Mouse (Mus musculus) midbrain, embryonic 11.5 days (tissue): ENCODE measurements around the gene Trim67. TPM values are rescaled to one million over a fixed set of nuclear protein-coding genes. Genes with fewer than 3 reads are reported as not detected.
"Not testable (repeated sequence)": the region's sequence is repeated elsewhere in the genome, so short reads cannot be mapped to it uniquely, and the experiment has no call there.

Source experiments
- ATAC-seq: fragments of 200-750 bp; cut with Nextera tagmentation; 2 replicates; pipeline ENCODE4 v1.8.0; 2017; ENCODE audit warnings: moderate TSS enrichment, moderate library complexity; ENCODE audit not compliant: low FRiP score
- DNase-seq: peaks from one replicate; pipeline ENCODE4 v3.0.0; 2015; ENCODE audit warnings: low spot score; ENCODE audit errors: missing footprints
- H3K27ac ChIP-seq: fragments of 300-500 bp; sonication (generic); 2 replicates; pipeline ENCODE4 v1.5.1; 2014; ENCODE audit warnings: low read depth, low read length
- H3K27me3 ChIP-seq: fragments of 300-500 bp; sonication (generic); 2 replicates; pipeline ENCODE4 v1.6.1; 2014; ENCODE audit warnings: mild to moderate bottlenecking, low read length, moderate library complexity, mixed read lengths; ENCODE audit not compliant: control insufficient read depth, insufficient read depth
- H3K36me3 ChIP-seq: fragments of 300-500 bp; sonication (generic); 2 replicates; pipeline ENCODE4 v1.6.1; 2014; ENCODE audit warnings: mild to moderate bottlenecking, low read length, moderate library complexity, mixed read lengths; ENCODE audit not compliant: control insufficient read depth, insufficient read depth
- H3K4me1 ChIP-seq: fragments of 300-500 bp; sonication (generic); 2 replicates; pipeline ENCODE4 v1.6.1; 2014; ENCODE audit warnings: low read length; ENCODE audit not compliant: control insufficient read depth, insufficient read depth
- H3K4me2 ChIP-seq: fragments of 300-500 bp; sonication (generic); 2 replicates; pipeline ENCODE4 v1.6.1; 2014; ENCODE audit warnings: mild to moderate bottlenecking, moderate library complexity
- H3K4me3 ChIP-seq: fragments of 300-500 bp; sonication (generic); 2 replicates; pipeline ENCODE4 v1.5.1; 2014; ENCODE audit warnings: low read depth, low read length
- H3K9ac ChIP-seq: fragments of 300-500 bp; sonication (generic); 2 replicates; pipeline ENCODE4 v1.6.1; 2014; ENCODE audit warnings: low read length
- H3K9me3 ChIP-seq: fragments of 300-500 bp; sonication (generic); 2 replicates; pipeline ENCODE4 v1.6.1; 2016; ENCODE audit warnings: low read length; ENCODE audit not compliant: control insufficient read depth
- WGBS: fragments of 180-500 bp; shearing (Covaris S2); extraction: QIAGEN DNeasy Blood & Tissue Kit; methylation state at CpG from one replicate; pipeline ENCODE4 v1.1.7; 2014; 5-methylcytosine and 5-hydroxymethylcytosine counted together
- polyA plus RNA-seq: library from polyadenylated mRNA; unstranded; fragments of >200 nt; fragmentation: Nextera tagmentation; extraction: Ambion mirVana; gene quantifications from 2 replicates; pipeline ENCODE4 v1.2.1, GENCODE M21; 2014

Gene Trim67
- polyA plus RNA-seq, 1 experiment from 2014 or later, result 3.3 TPM

DNA sequence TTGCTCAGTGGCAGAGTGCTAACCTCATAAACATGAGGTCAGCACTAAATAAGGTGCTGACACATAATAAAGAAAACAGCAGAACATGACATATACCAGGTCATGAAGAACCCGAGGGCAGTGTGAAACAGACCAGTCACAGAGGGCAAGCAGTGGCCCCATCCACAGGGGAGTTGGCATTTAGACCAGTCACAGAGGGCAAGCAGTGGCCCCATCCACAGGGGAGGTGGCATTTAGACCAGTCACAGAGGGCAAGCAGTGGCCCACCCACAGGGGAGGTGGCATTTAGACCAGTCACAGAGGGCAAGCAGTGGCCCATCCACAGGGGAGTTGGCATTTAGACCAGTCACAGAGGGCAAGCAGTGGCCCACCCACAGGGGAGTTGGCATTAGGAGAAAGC lies 50.0 kb downstream of the Trim67 start:
- not testable (repeated sequence) for H3K9ac ChIP-seq, H3K9me3 ChIP-seq, DNase-seq, H3K4me3 ChIP-seq, ATAC-seq, H3K27ac ChIP-seq, H3K27me3 ChIP-seq, H3K4me2 ChIP-seq, H3K4me1 ChIP-seq
- whole genome bisulfite sequencing, result 77% methylated on average over 1 of the region's 1 CpGs
- peaks cover 16% of the 10 kb centered on the region for H3K36me3 ChIP-seq

DNA sequence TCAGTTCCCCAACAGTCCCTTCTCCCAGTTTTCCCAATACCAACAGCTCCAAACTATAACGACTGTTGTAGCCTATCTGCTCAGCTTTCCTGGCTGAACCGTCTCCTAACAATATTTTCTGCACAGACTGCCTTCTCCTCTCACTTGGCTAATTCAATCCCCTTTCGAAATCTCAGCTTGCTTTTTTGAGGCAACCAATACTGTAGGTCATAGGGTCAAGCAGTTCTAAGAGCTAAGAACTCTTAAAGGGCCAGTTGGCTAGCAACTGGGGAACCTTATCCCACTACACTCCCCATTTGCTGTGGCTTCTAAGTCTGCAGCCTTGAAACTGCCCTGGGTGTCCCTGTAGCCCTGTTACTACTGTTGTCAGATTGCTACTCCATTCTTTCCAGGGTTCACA lies 52.2 kb downstream of the Trim67 start:
- ATAC-seq (no peak), DNase-seq (no peak)
- peaks cover 4% of the 10 kb centered on the region; the same call in 1 of the 2 replicates for H3K36me3 ChIP-seq

DNA sequence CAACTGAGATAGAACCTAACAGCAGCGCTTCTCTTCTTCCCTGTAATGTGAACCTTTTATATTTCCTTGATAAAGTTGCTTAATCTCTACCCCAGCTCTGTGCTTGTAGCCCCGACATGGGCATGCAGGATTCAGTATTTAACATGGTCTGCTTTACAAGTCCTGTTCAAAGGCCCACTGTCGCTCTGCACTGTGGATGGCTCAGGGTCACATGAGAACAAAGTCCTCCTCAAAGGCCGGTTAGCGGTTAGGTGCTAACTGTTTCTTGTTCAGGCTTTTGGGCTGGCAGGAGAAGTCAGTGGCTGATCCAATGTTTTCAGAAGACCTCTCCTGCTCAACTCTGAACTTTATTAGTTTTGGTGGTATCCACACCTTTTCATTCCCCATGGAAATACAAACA lies 52.7 kb downstream of the Trim67 start:
- Histone ChIP-seq H3K4me3 (no peak overlapping the region), H3K4me1 (no peaks in the 10 kb centered on the region), H3K36me3 (peaks cover 2% of the 10 kb centered on the region; the same call in 1 of the 2 replicates), H3K27me3 (no peaks in the 10 kb centered on the region), H3K4me2 (no peak overlapping the region), H3K9ac (no peak overlapping the region), H3K27ac (no peak overlapping the region), H3K9me3 (no peaks in the 10 kb centered on the region)
- DNase-seq (no peak), ATAC-seq (no peak)
- WGBS, result 93% methylated on average over 5 of the region's 5 CpGs

More for the DNA sequence above, 52.2 kb downstream of the Trim67 start:
- Histone ChIP-seq H3K4me2 (no peak overlapping the region), H3K9ac (no peak overlapping the region), H3K4me1 (no peaks in the 10 kb centered on the region), H3K9me3 (no peaks in the 10 kb centered on the region), H3K27me3 (no peaks in the 10 kb centered on the region), H3K4me3 (no peak overlapping the region), H3K27ac (no peak overlapping the region)
- 76% methylated on average over 3 of the region's 3 CpGs for WGBS

GRCm38 (mm10) chr8:124853511-124853910 lies 60.6 kb downstream of the Trim67 start:
- no peak overlapping the region for H3K27ac ChIP-seq
- ATAC-seq (no peak), DNase-seq (no peak)
- H3K9me3 ChIP-seq, result peaks cover 4% of the 10 kb centered on the region
- H3K4me1 ChIP-seq, result no peaks in the 10 kb centered on the region
- no peaks in the 10 kb centered on the region for H3K27me3 ChIP-seq
- H3K9ac ChIP-seq, result no peak overlapping the region
- no peak overlapping the region for H3K4me3 ChIP-seq
- 98% methylated on average over 1 of the region's 1 CpGs for WGBS
- H3K36me3 ChIP-seq, result peaks cover 29% of the 10 kb centered on the region
- H3K4me2 ChIP-seq, result no peak overlapping the region

DNA sequence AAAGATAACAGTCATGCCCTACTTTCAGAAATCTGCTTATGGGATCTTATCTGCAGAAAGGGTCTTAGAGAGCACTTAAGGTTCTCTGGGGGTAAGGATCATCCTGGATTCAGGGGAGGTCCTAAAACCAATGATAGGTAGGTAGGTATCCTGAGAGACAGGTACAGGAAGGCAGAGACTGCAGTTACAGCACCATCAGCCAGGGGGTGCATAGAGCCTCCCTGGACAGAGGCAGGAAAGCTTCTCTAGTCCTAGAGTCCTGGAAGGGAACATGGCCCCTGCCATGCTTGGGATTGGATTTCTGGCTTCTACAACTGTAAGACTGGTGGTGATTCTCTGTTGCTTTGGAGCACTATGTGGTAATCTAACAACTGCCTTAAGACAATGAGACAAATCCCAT lies 66.6 kb downstream of the Trim67 start:
- peaks cover 6% of the 10 kb centered on the region for H3K4me1 ChIP-seq
- peaks cover 34% of the 10 kb centered on the region for H3K36me3 ChIP-seq
- H3K9ac ChIP-seq, result no peak overlapping the region
- H3K9me3 ChIP-seq, result no peaks in the 10 kb centered on the region
- H3K4me3 ChIP-seq, result no peak overlapping the region
- no peak overlapping the region for H3K4me2 ChIP-seq
- no peak overlapping the region for H3K27ac ChIP-seq
- no peaks in the 10 kb centered on the region for H3K27me3 ChIP-seq
- DNase-seq (no peak), ATAC-seq (no peak)

GRCm38 (mm10) chr8:124860188-124860587 lies 67.3 kb downstream of the Trim67 start:
- Histone ChIP-seq H3K9ac (no peak overlapping the region), H3K27ac (no peak overlapping the region), H3K27me3 (no peaks in the 10 kb centered on the region), H3K4me2 (no peak overlapping the region), H3K36me3 (peaks cover 31% of the 10 kb centered on the region), H3K9me3 (no peaks in the 10 kb centered on the region), H3K4me3 (no peak overlapping the region), H3K4me1 (peaks cover 6% of the 10 kb centered on the region)
- 96% methylated on average over 3 of the region's 3 CpGs for WGBS
- ATAC-seq (no peak), DNase-seq (no peak)

DNA sequence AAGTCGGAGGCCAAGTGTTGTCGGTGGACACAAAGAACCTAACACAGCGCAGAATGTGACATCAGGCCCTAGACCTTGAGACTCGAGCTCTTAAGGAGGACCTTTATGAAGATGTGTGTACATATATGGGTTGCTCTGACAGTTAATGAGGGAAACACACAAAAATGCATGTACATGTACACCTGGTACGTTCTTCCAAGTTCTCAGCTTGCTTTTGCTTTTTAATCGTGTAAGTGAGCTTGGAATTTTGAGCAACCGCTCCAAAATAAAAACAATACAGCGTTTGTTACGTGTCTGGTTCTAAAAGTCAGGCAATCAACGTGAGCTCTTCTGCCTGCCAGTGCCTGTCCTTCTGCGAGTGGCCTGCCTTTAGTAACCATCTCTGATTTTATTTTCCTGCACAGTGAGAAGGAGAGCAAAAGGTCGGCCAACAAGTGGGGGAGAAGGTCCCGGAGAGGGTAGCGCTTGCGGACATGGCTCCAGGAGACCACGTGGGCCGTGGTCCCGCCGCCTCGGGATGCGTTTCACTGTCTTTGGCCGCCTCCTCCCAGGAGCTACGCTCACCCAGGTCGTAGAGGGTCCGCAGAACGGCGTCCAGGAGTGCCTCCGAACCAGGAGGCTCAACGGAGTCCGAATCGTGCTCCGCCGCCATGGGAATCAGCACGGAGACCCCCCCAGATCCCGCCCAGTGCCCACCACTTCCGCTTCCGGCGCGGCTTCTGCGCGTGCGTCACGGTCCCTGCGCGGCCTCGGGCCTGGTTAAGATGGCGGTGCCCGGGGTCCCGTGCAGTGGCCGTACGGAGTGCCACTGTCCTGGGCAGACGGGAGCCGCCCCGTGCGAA lies 69.7 kb downstream of the Trim67 start, which contains the start of the genes Gnpat and 2810004N23Rik:
Gene Gnpat, plus strand, starts transcription at position 713 of the 842 bp plus-strand sequence.
Gene 2810004N23Rik, minus strand, starts transcription at position 800 of the 842 bp plus-strand sequence.
- peak within 1 kb of the TSS; percentile 80 for H3K4me2 ChIP-seq
- WGBS, result 2% methylated on average over 55 of the region's 55 CpGs
- peaks cover 6% of the 10 kb centered on the region for H3K4me1 ChIP-seq
- H3K27ac ChIP-seq, result peak within 1 kb of the TSS; percentile 77
- ATAC-seq (peak; percentile 98), DNase-seq (peak; percentile 100)
- no peaks in the 10 kb centered on the region for H3K9me3 ChIP-seq
- H3K4me3 ChIP-seq, result peak within 1 kb of the TSS; percentile 90
- H3K27me3 ChIP-seq, result no peaks in the 10 kb centered on the region
- H3K36me3 ChIP-seq, result peaks cover 19% of the 10 kb centered on the region
- peak within 1 kb of the TSS; percentile 97 for H3K9ac ChIP-seq

GRCm38 (mm10) chr8:124863163-124863677 lies 70.3 kb downstream of the Trim67 start:
- Histone ChIP-seq H3K27me3 (no peaks in the 10 kb centered on the region), H3K4me1 (peaks cover 6% of the 10 kb centered on the region), H3K27ac (peak overlapping the region; percentile 77), H3K36me3 (peaks cover 16% of the 10 kb centered on the region), H3K9me3 (no peaks in the 10 kb centered on the region), H3K4me3 (peak overlapping the region; percentile 90), H3K4me2 (peak overlapping the region; percentile 80), H3K9ac (peak overlapping the region; percentile 97)
- WGBS, result 0% methylated on average over 33 of the region's 33 CpGs
- ATAC-seq (peak; percentile 86), DNase-seq (no peak)

- 26% methylated on average over 8 of the region's 8 CpGs for WGBS
Measured at GRCm38 (mm10) chr8:124863729-124864128, 70.8 kb downstream of the Trim67 start.

More at GRCm38 (mm10) chr8:124863729-124864128, 70.8 kb downstream of the Trim67 start:
- ATAC-seq (no peak), DNase-seq (peak; percentile 85)
- Histone ChIP-seq H3K36me3 (peaks cover 14% of the 10 kb centered on the region), H3K4me1 (peaks cover 6% of the 10 kb centered on the region), H3K4me2 (peak overlapping the region; percentile 80), H3K9ac (peak overlapping the region; percentile 97), H3K27me3 (no peaks in the 10 kb centered on the region), H3K4me3 (peak overlapping the region; percentile 90), H3K27ac (no peak overlapping the region), H3K9me3 (no peaks in the 10 kb centered on the region)
